Comparison of ENCODE assay signal across 21 mouse cellular contexts in genomic region chr9:112180006-112180405, GRCm38 (mm10). TPM values are rescaled to one million over a fixed set of nuclear protein-coding genes. Genes with fewer than 3 reads are reported as not detected.
"Had no signal": no experiment of that assay in that cellular context is flagged by ENCODE, and none has a peak within 500 bp of the region (broad histone marks: within the 10 kb centered on the region; RNA-seq: fewer than 3 reads in every experiment).

No protein-coding gene starts in this region.

- H3K27ac ChIP-seq: limb, embryonic 13.5 days; liver, embryonic 12.5 days; liver, embryonic 15.5 days; lung, embryonic 15.5 days; midbrain, embryonic 12.5 days; midbrain, embryonic 15.5 days; neural tube, embryonic 12.5 days; neural tube, embryonic 15.5 days had no signal

- H3K9me3 ChIP-seq: limb, embryonic 13.5 days; liver, embryonic 12.5 days; liver, embryonic 15.5 days; lung, embryonic 15.5 days; midbrain, embryonic 12.5 days; midbrain, embryonic 15.5 days; neural tube, embryonic 12.5 days; neural tube, embryonic 15.5 days had no signal

- H3K27me3 ChIP-seq: limb, embryonic 13.5 days; liver, embryonic 15.5 days; lung, embryonic 15.5 days; midbrain, embryonic 12.5 days; midbrain, embryonic 15.5 days; neural tube, embryonic 12.5 days; neural tube, embryonic 15.5 days had no signal

- H3K36me3 ChIP-seq: limb, embryonic 13.5 days; liver, embryonic 12.5 days; liver, embryonic 15.5 days; lung, embryonic 15.5 days; midbrain, embryonic 12.5 days; midbrain, embryonic 15.5 days; neural tube, embryonic 12.5 days had no signal

- ATAC-seq: liver, embryonic 12.5 days; midbrain, embryonic 15.5 days had no signal

- DNase-seq: kidney, adult 18-20 months; kidney, adult 9 months; kidney, postnatal 14 days; kidney, postnatal 4 days; left cerebral cortex, postnatal 4 days; liver; lung, adult 18-20 months; lung, postnatal 10 days; lung, postnatal 36 days; right cerebral cortex, adult 18-20 months; thymus, adult 18-20 months; thymus, postnatal 36 days had no signal

- H3K4me3 ChIP-seq: limb, embryonic 13.5 days; liver, embryonic 12.5 days; liver, embryonic 15.5 days; lung, embryonic 15.5 days; midbrain, embryonic 12.5 days; midbrain, embryonic 15.5 days; neural tube, embryonic 12.5 days; neural tube, embryonic 15.5 days had no signal

RNA-seq across cellular contexts. Expression of gene Arpp21, which starts 55.7 kb away (rescaled TPM):
- polyA plus RNA-seq: urinary bladder, adult 2 months had no signal
